Mouse (Mus musculus) left cerebral cortex, adult 2 months (tissue): ENCODE measurements around the gene Gm45062. TPM values are rescaled to one million over a fixed set of nuclear protein-coding genes. Genes with fewer than 3 reads are reported as not detected.

ENCODE experiments used
- DNase-seq, 2 experiments: peaks; one replicate each; pipeline ENCODE4 v3.0.0; 2021 to 2022; ENCODE audit warnings: low spot score in 2 of 2, mixed read lengths in 1 of 2; ENCODE audit errors: extremely low spot score in 1 of 2
- H3K27ac ChIP-seq: fragments of 200-600 bp; 2 replicates; pipeline ENCODE4 v1.8.1; 2022
- H3K4me3 ChIP-seq: fragments of 200-600 bp; 2 replicates; pipeline ENCODE4 v1.8.1; 2022
- CTCF ChIP-seq: fragments of 200-600 bp; IDR thresholded peaks from 2 replicates; pipeline ENCODE4 v1.8.1; 2022; ENCODE audit warnings: antibody characterized with exemption, mild to moderate bottlenecking, moderate library complexity
- intact Hi-C: fragments of 180-260 bp; cut with DNase I; formaldehyde crosslinking; loops from one replicate; pipeline ENCODE4 v1.15.1; 2025
- long read RNA-seq, 2 experiments: library from polyadenylated mRNA; stranded (forward); transcript quantifications; one replicate each; pipeline ENCODE4 v2.0.0; 2021; ENCODE audit warnings: borderline mapping rate in 2 of 2
- total RNA-seq, 2 experiments: library from RNA; stranded (reverse); gene quantifications; 2 replicates each; pipeline ENCODE4 v1.2.3; 2021

The Gm45062 gene
- total RNA-seq: 1 to 10 TPM; 5.2 to 8.1 TPM
- long read RNA-seq, experiment 1: 0 reads
- long read RNA-seq, experiment 2, full-length matches to known transcripts: 1 of 5 reads
- long read RNA-seq, experiment 2, partial matches to known transcripts: 0 of 5 reads
- long read RNA-seq, experiment 2, other reads (novel, unspliced or antisense): 4 of 5 reads

- TF ChIP-seq CTCF: no peak
- Histone ChIP-seq H3K27ac (peak within 1 kb of the TSS; percentile 98), H3K4me3 (peak within 1 kb of the TSS; percentile 77)
- DNase-seq: peak; percentile 96 to 98
- intact Hi-C loops: loop anchor here (1.0 to 5.0 kb wide), 2 partner anchors 50 to 248 kb away; partner anchors contain the start of genes Glcci1 and Mios
These were observed at the start of gene Gm45062, which contains the start of the genes Rpa3 and Umad1 for GRCm38 (mm10) chr6:8259004-8259666. TSS of gene Gm45062 (plus strand) at chr6:8259450. TSS of gene Rpa3 (minus strand) at chr6:8259173. TSS of gene Umad1 (plus strand) at chr6:8259288.

DNA sequence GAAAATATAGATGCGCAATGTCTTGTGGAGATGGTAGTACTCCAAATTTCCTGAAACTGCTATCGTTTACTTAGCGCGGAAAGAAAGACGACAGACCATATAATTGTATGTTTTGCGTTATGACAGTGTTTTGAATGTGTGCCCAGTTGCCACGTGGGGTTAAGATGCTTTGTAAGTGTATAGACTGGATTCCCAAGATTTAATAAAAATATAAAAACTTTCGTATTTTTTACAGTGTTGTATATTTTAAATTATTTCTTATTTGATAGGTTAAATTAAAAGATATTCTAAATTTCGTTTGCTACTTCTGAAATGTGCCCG is 49.4 kb upstream of the Gm45062 start:
- intact Hi-C loops: loop anchor here (1.0 to 5.0 kb wide), 2 partner anchors 49 to 302 kb away; partner anchors contain the start of genes Gm45062, Rpa3 and Umad1
- no peak for DNase-seq
- no peak for TF ChIP-seq CTCF
- Histone ChIP-seq H3K27ac (peak overlapping the region; percentile 94), H3K4me3 (peak overlapping the region; percentile 86)

GRCm38 (mm10) chr6:8210661-8211060 is 48.6 kb upstream of the Gm45062 start:
- DNase-seq: no peak
- H3K27ac ChIP-seq: no peak overlapping the region
- no peak overlapping the region for H3K4me3 ChIP-seq
- intact Hi-C loops: no loop called here
- TF ChIP-seq CTCF: no peak

GRCm38 (mm10) chr6:8227035-8227434 is 32.2 kb upstream of the Gm45062 start:
- H3K4me3 ChIP-seq: no peak overlapping the region
- no peak for TF ChIP-seq CTCF
- H3K27ac ChIP-seq: no peak overlapping the region
- no peak for DNase-seq
- intact Hi-C loops: no loop called here

- no peak overlapping the region for H3K4me3 ChIP-seq
- no peak overlapping the region for H3K27ac ChIP-seq
- intact Hi-C loops: no loop called here
- no peak for TF ChIP-seq CTCF
- DNase-seq: no peak
These were observed 30.7 kb upstream of the Gm45062 start for GRCm38 (mm10) chr6:8228596-8228995.

- peak overlapping the region; percentile 93 for H3K27ac ChIP-seq
- intact Hi-C loops: loop anchor here (5.0 kb wide), 1 partner anchor 249 kb away; the partner anchor contains the start of gene Glcci1
- peak overlapping the region; percentile 77 for H3K4me3 ChIP-seq
- DNase-seq: no peak
- TF ChIP-seq CTCF: no peak
These were observed 934 bp upstream of the Gm45062 start for GRCm38 (mm10) chr6:8258316-8258715.

DNA sequence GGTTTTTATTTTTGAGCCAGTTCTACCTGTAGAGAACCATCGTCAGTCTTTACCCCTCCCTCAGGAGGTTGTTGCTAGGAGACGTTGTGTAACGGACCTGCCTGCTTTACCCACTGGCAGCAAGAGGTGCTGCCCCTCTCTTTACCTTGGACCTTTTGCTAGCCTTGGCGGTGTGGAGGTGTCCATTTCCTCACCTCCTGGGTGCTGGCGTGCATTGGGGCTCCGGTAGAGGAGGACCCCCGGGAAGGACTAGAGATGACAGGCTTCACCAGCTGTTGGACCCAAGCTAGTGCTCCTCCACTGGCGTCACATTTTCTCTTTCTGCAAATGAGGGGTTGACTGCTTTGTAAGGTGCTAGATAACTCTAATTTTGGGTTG is 406 bp downstream of the Gm45062 start:
- intact Hi-C loops: loop anchor here (1.0 to 5.0 kb wide), 2 partner anchors 50 to 248 kb away; partner anchors contain the start of genes Glcci1 and Mios

GRCm38 (mm10) chr6:8271047-8271446 is 11.8 kb downstream of the Gm45062 start:
- no peak for TF ChIP-seq CTCF
- intact Hi-C loops: no loop called here
- Histone ChIP-seq H3K27ac (no peak overlapping the region), H3K4me3 (no peak overlapping the region)
- no peak for DNase-seq

More for the DNA sequence above, 406 bp downstream of the Gm45062 start:
- DNase-seq: no peak
- peak overlapping the region; percentile 77 for H3K4me3 ChIP-seq
- TF ChIP-seq CTCF: no peak
- peak overlapping the region; percentile 98 for H3K27ac ChIP-seq

DNA sequence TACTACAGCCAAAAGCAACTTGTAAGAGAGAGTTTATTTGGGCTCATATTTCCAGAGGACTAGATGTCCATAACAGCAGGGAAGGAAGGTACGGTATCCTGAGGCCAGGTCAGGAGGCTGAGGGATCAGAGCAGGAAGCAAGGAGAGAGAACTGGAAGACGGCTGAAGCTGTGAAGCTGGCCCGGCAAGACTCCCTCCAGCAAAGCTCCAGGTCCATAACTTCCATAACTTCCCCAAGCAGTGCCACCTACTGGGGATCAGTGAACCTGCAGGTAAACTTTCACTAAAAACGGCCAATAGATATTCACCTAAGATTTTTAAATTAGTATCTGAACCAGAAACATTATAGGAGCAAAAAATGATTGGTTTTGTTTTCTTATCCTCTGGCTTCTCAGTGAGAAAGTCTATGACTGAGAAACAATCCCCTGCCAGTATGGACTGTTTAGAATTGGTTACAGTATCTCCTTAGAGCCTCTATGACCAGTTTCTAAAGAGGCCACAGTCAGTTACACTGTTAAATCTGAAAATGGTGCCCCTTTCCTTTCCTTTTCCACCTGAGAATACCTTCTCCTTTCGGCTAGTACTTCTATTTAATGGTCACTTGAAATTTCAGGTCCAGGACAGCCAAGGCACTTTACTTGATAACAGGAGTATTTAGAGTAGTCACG is 15.3 kb downstream of the Gm45062 start:
- intact Hi-C loops: loop anchor here (2.0 to 5.0 kb wide), 4 partner anchors 238 to 558 kb away; no protein-coding TSS in a partner anchor
- peak; percentile 14 to 32 for DNase-seq

GRCm38 (mm10) chr6:8275098-8275497 is 15.8 kb downstream of the Gm45062 start:
- Histone ChIP-seq H3K27ac (peak overlapping the region; percentile 45), H3K4me3 (no peak overlapping the region)
- peak; percentile 76 for TF ChIP-seq CTCF
- peak; percentile 72 to 75 for DNase-seq
- intact Hi-C loops: loop anchor here (2.0 to 5.0 kb wide), 4 partner anchors 237 to 557 kb away; no protein-coding TSS in a partner anchor

More for the DNA sequence above, 15.3 kb downstream of the Gm45062 start:
- TF ChIP-seq CTCF: peak; percentile 76
- Histone ChIP-seq H3K4me3 (no peak overlapping the region), H3K27ac (peak overlapping the region; percentile 45)

DNA sequence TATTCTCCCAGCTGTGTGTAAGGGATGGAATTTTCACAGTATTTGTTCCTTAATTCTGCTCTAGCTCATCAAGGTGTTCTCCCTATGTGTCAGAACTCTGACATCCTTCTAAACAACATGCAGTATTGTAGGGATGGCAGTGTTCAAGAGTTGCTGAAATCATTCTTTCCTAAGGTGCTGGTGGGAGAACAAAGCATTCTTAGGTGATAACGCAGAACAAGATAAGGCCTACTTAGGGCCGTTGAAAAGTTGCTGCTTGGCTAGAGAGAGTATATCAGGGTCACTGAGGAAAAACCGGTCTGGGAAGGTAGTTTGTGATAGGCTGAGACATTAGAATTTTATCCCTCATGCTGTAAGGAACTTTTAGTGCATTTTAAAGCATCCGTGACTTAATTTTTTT is 17.2 kb downstream of the Gm45062 start:
- H3K27ac ChIP-seq: no peak overlapping the region
- H3K4me3 ChIP-seq: no peak overlapping the region
- intact Hi-C loops: loop anchor here (5.0 kb wide), 3 partner anchors 236 to 556 kb away; no protein-coding TSS in a partner anchor
- DNase-seq: no peak
- TF ChIP-seq CTCF: no peak
